Mouse (Mus musculus): ENCODE data around the gene Aip. TPM values are rescaled to one million over a fixed set of nuclear protein-coding genes. Genes with fewer than 3 reads are reported as not detected.

The Aip gene
- 78.5 and 82.1 TPM in 2 replicates for polyA plus RNA-seq (2015; fragmentation: Nextera tagmentation; extraction: Ambion mirVana)

GRCm38 (mm10) chr19:4125741-4126696 lies at the start of gene Aip:
Aip (minus strand) TSS chr19:4125858.
- Histone ChIP-seq H3K27me3 (replicated peaks; ENCODE audit: insufficient read depth, low read length) (no peaks in the 10 kb centered on the region), H3K36me3 (ENCODE audit: insufficient read depth, low read length) (peaks cover 10% of the 10 kb centered on the region; the same call in 1 of the 2 replicates), H3K27ac (ENCODE audit: low read length) (peak within 1 kb of the TSS; percentile 11; the same call in 1 of the 2 replicates), H3K4me1 (ENCODE audit: insufficient read depth, low read depth, low read length) (peaks cover 5% of the 10 kb centered on the region), H3K9me3 (ENCODE audit: low read length) (no peaks in the 10 kb centered on the region), H3K4me2 (replicated peaks; ENCODE audit: low read depth, low read length) (peak within 1 kb of the TSS; percentile 71), H3K9ac (replicated peaks; ENCODE audit: low read depth) (peak within 1 kb of the TSS; percentile 81), H3K4me3 (ENCODE audit: low read depth, low read length) (peak within 1 kb of the TSS; percentile 70)
- no peak for TF ChIP-seq EP300 (IDR thresholded peaks at IDR 0.05)
- peak; percentile 79 for TF ChIP-seq CTCF (IDR thresholded peaks at IDR 0.05)
- ATAC-seq (peak; percentile 94), DNase-seq (ENCODE audit: low spot score) (peak; percentile 100)
- 2% methylated on average over 54 of the region's 64 CpGs for WGBS

- Histone ChIP-seq H3K9ac (replicated peaks; ENCODE audit: low read depth) (no peak overlapping the region), H3K4me2 (replicated peaks; ENCODE audit: low read depth, low read length) (no peak overlapping the region), H3K4me1 (ENCODE audit: insufficient read depth, low read depth, low read length) (peaks cover 18% of the 10 kb centered on the region; the same call in 1 of the 2 replicates), H3K36me3 (ENCODE audit: insufficient read depth, low read length) (no peaks in the 10 kb centered on the region; the same call in 1 of the 2 replicates), H3K27me3 (replicated peaks; ENCODE audit: insufficient read depth, low read length) (no peaks in the 10 kb centered on the region), H3K4me3 (ENCODE audit: low read depth, low read length) (no peak overlapping the region), H3K9me3 (ENCODE audit: low read length) (no peaks in the 10 kb centered on the region), H3K27ac (ENCODE audit: low read length) (no peak overlapping the region)
- WGBS: 62% methylated on average over 11 of the region's 11 CpGs
- no peak for DNase-seq (ENCODE audit: low spot score)
- TF ChIP-seq EP300 (IDR thresholded peaks at IDR 0.05) (no peak), CTCF (IDR thresholded peaks at IDR 0.05) (no peak)
- no peak for ATAC-seq
These were observed 47.3 kb upstream of the Aip start for GRCm38 (mm10) chr19:4172925-4173324.

- Histone ChIP-seq H3K27ac (ENCODE audit: low read length) (peak overlapping the region; percentile 26), H3K36me3 (ENCODE audit: insufficient read depth, low read length) (no peaks in the 10 kb centered on the region; the same call in 1 of the 2 replicates), H3K4me3 (ENCODE audit: low read depth, low read length) (no peak overlapping the region), H3K4me2 (replicated peaks; ENCODE audit: low read depth, low read length) (no peak overlapping the region), H3K9ac (replicated peaks; ENCODE audit: low read depth) (no peak overlapping the region), H3K4me1 (ENCODE audit: insufficient read depth, low read depth, low read length) (peaks cover 18% of the 10 kb centered on the region; the same call in 1 of the 2 replicates), H3K9me3 (ENCODE audit: low read length) (no peaks in the 10 kb centered on the region), H3K27me3 (replicated peaks; ENCODE audit: insufficient read depth, low read length) (no peaks in the 10 kb centered on the region)
- 40% methylated on average over 13 of the region's 13 CpGs for WGBS
- TF ChIP-seq CTCF (IDR thresholded peaks at IDR 0.05) (no peak), EP300 (IDR thresholded peaks at IDR 0.05) (no peak)
- ATAC-seq: no peak
- DNase-seq (ENCODE audit: low spot score): peak; percentile 48
These were observed 46.0 kb upstream of the Aip start for GRCm38 (mm10) chr19:4171393-4172290.

GRCm38 (mm10) chr19:4170723-4171392 lies 45.2 kb upstream of the Aip start:
- peaks cover 18% of the 10 kb centered on the region; the same call in 1 of the 2 replicates for H3K4me1 ChIP-seq (ENCODE audit: insufficient read depth, low read depth, low read length)
- H3K4me3 ChIP-seq (ENCODE audit: low read depth, low read length): no peak overlapping the region
- TF ChIP-seq EP300 (IDR thresholded peaks at IDR 0.05) (no peak), CTCF (IDR thresholded peaks at IDR 0.05) (no peak)
- H3K4me2 ChIP-seq (replicated peaks; ENCODE audit: low read depth, low read length): no peak overlapping the region
- ATAC-seq (no peak), DNase-seq (ENCODE audit: low spot score) (no peak)
- peak overlapping the region; percentile 26; the same call in 1 of the 2 replicates for H3K27ac ChIP-seq (ENCODE audit: low read length)
- H3K27me3 ChIP-seq (replicated peaks; ENCODE audit: insufficient read depth, low read length): no peaks in the 10 kb centered on the region
- H3K36me3 ChIP-seq (ENCODE audit: insufficient read depth, low read length): no peaks in the 10 kb centered on the region; the same call in 1 of the 2 replicates
- H3K9ac ChIP-seq (replicated peaks; ENCODE audit: low read depth): no peak overlapping the region
- no peaks in the 10 kb centered on the region for H3K9me3 ChIP-seq (ENCODE audit: low read length)
- 95% methylated on average over 10 of the region's 10 CpGs for WGBS

GRCm38 (mm10) chr19:4169810-4170209 lies 44.2 kb upstream of the Aip start:
- 4% methylated on average over 22 of the region's 27 CpGs for WGBS
- no peak for DNase-seq (ENCODE audit: low spot score)
- no peak for ATAC-seq
- Histone ChIP-seq H3K36me3 (ENCODE audit: insufficient read depth, low read length) (no peaks in the 10 kb centered on the region; the same call in 1 of the 2 replicates), H3K4me1 (ENCODE audit: insufficient read depth, low read depth, low read length) (peaks cover 11% of the 10 kb centered on the region; the same call in 1 of the 2 replicates), H3K9me3 (ENCODE audit: low read length) (no peaks in the 10 kb centered on the region), H3K4me3 (ENCODE audit: low read depth, low read length) (peak overlapping the region; percentile 39), H3K9ac (replicated peaks; ENCODE audit: low read depth) (peak overlapping the region; percentile 73), H3K27ac (ENCODE audit: low read length) (peak overlapping the region; percentile 93), H3K4me2 (replicated peaks; ENCODE audit: low read depth, low read length) (peak overlapping the region; percentile 79), H3K27me3 (replicated peaks; ENCODE audit: insufficient read depth, low read length) (no peaks in the 10 kb centered on the region)
- TF ChIP-seq EP300 (IDR thresholded peaks at IDR 0.05): no peak
- TF ChIP-seq CTCF (IDR thresholded peaks at IDR 0.05): no peak
